Mouse (Mus musculus): ENCODE results near the gene Srd5a3. TPM values are rescaled to one million over a fixed set of nuclear protein-coding genes. Genes with fewer than 3 reads are reported as not detected.

Gene Srd5a3
- total RNA-seq, 2 experiments from 2014 or later = 7.3 to 13.0 TPM

- ATAC-seq (replicated peaks; ENCODE audit: low FRiP score, poor library complexity, severe bottlenecking) = peak; percentile 68
These were observed 44.4 kb downstream of the Srd5a3 start for GRCm38 (mm10) chr5:76184286-76185080.

- no peak for ATAC-seq (replicated peaks; ENCODE audit: low FRiP score, poor library complexity, severe bottlenecking)
These were observed 47.8 kb downstream of the Srd5a3 start for GRCm38 (mm10) chr5:76187885-76188284.

GRCm38 (mm10) chr5:76190609-76191008 lies 50.5 kb downstream of the Srd5a3 start:
- ATAC-seq (replicated peaks; ENCODE audit: low FRiP score, poor library complexity, severe bottlenecking) = no peak

- no peak for ATAC-seq (replicated peaks; ENCODE audit: low FRiP score, poor library complexity, severe bottlenecking)
These were observed 53.0 kb downstream of the Srd5a3 start for GRCm38 (mm10) chr5:76193075-76193474.

- ATAC-seq (replicated peaks; ENCODE audit: low FRiP score, poor library complexity, severe bottlenecking) = no peak
These were observed 54.4 kb downstream of the Srd5a3 start for GRCm38 (mm10) chr5:76194377-76194945.

GRCm38 (mm10) chr5:76199346-76199745 lies 59.3 kb downstream of the Srd5a3 start:
- no peak for ATAC-seq (replicated peaks; ENCODE audit: low FRiP score, poor library complexity, severe bottlenecking)

GRCm38 (mm10) chr5:76203171-76203570 lies 63.1 kb downstream of the Srd5a3 start:
- ATAC-seq (replicated peaks; ENCODE audit: low FRiP score, poor library complexity, severe bottlenecking) = no peak

Other genes with a start within 250 kb of the Srd5a3 start
- not detected in 2 replicates for gene Kdr, start 161.8 kb upstream of the Srd5a3 start, total RNA-seq (2015; ENCODE audit: low replicate concordance)
- gene Kdr, start 161.8 kb upstream of the Srd5a3 start, total RNA-seq (2017; ENCODE audit: low replicate concordance) = 0.08 and 0.26 TPM in 2 replicates
- gene Tmem165, start 43.6 kb downstream of the Srd5a3 start, total RNA-seq (2015; ENCODE audit: low replicate concordance) = 22.7 and 34.0 TPM in 2 replicates
- gene Tmem165, start 43.6 kb downstream of the Srd5a3 start, total RNA-seq (2017; ENCODE audit: low replicate concordance) = 24.0 and 31.4 TPM in 2 replicates
- gene Clock, start 164.5 kb downstream of the Srd5a3 start, total RNA-seq (2015; ENCODE audit: low replicate concordance) = 1.8 and 10.9 TPM in 2 replicates
- gene Clock, start 164.5 kb downstream of the Srd5a3 start, total RNA-seq (2017; ENCODE audit: low replicate concordance) = 1.0 and 1.1 TPM in 2 replicates
- not detected in 2 replicates for gene Pdcl2, start 190.9 kb downstream of the Srd5a3 start, total RNA-seq (2015; ENCODE audit: low replicate concordance)
- not detected in 2 replicates for gene Pdcl2, start 190.9 kb downstream of the Srd5a3 start, total RNA-seq (2017; ENCODE audit: low replicate concordance)
- not detected in 2 replicates for gene Nmu, start 223.5 kb downstream of the Srd5a3 start, total RNA-seq (2015; ENCODE audit: low replicate concordance)
- not detected in 2 replicates for gene Nmu, start 223.5 kb downstream of the Srd5a3 start, total RNA-seq (2017; ENCODE audit: low replicate concordance)